Mouse (Mus musculus) liver, adult 2 months (tissue): ENCODE results near the gene Hnf1a. TPM values are rescaled to one million over a fixed set of nuclear protein-coding genes. Genes with fewer than 3 reads are reported as not detected.
A peak's percentile ranks its signal among the peaks of the same experiment; 100 is the strongest.

Source experiments
- DNase-seq: peaks from one replicate; pipeline ENCODE4 v3.0.0-alpha.2; 2011; ENCODE audit warnings: low read depth, low spot score; ENCODE audit errors: extremely low read depth
- H3K27ac ChIP-seq: fragments of 200-500 bp; replicated peaks from 2 replicates; pipeline ENCODE4 v1.5.1; 2012; ENCODE audit warnings: low read depth, mild to moderate bottlenecking, control low read depth, inconsistent platforms, low read length; ENCODE audit not compliant: insufficient read depth
- H3K27me3 ChIP-seq: fragments of 200-500 bp; 2 replicates; pipeline ENCODE4 v1.6.1; 2012; ENCODE audit warnings: mild to moderate bottlenecking, moderate library complexity, low read length, inconsistent platforms; ENCODE audit not compliant: control insufficient read depth, insufficient read depth
- H3K36me3 ChIP-seq: fragments of 200-500 bp; 2 replicates; pipeline ENCODE4 v1.6.1; 2012; ENCODE audit warnings: low read length, inconsistent platforms; ENCODE audit not compliant: control insufficient read depth, insufficient read depth
- H3K4me1 ChIP-seq: fragments of 200-500 bp; 2 replicates; pipeline ENCODE4 v1.6.1; 2011; ENCODE audit warnings: low read length; ENCODE audit not compliant: control insufficient read depth, insufficient read depth
- H3K4me3 ChIP-seq: fragments of 200-500 bp; 2 replicates; pipeline ENCODE4 v1.5.1; 2011; ENCODE audit warnings: low read depth, mild to moderate bottlenecking, control low read depth, low read length, moderate library complexity; ENCODE audit not compliant: insufficient read depth
- H3K79me2 ChIP-seq: fragments of 200-500 bp; 2 replicates; pipeline ENCODE4 v1.6.1; 2012; ENCODE audit warnings: inconsistent platforms, mild to moderate bottlenecking, low read length, moderate library complexity; ENCODE audit not compliant: control insufficient read depth, insufficient read depth
- H3K9ac ChIP-seq: fragments of 200-500 bp; 2 replicates; pipeline ENCODE4 v1.6.1; 2012; ENCODE audit warnings: low read depth, mild to moderate bottlenecking, control low read depth, inconsistent platforms, low read length
- CTCF ChIP-seq: fragments of 200-500 bp; IDR thresholded peaks from 2 replicates; pipeline ENCODE4 v1.5.1; 2011; ENCODE audit warnings: low read depth, low read length, control low read depth
- POLR2A ChIP-seq: fragments of 200-500 bp; IDR thresholded peaks from 2 replicates; pipeline ENCODE4 v1.6.1; 2011; ENCODE audit warnings: low read length, control low read depth; ENCODE audit not compliant: insufficient read depth; ENCODE audit errors: extremely low read depth
- WGBS: fragments of 180-500 bp; shearing (Covaris S2); methylation state at CpG from one replicate; pipeline ENCODE4 v1.1.7; 2018; 5-methylcytosine and 5-hydroxymethylcytosine counted together
- polyA plus RNA-seq: library from polyadenylated mRNA; depleted of rRNA; stranded (reverse); fragments of >200 nt; gene quantifications from 2 replicates; pipeline ENCODE4 v1.2.3, GENCODE M21; 2012
- total RNA-seq: library from RNA; depleted of rRNA; stranded (reverse); fragments of >200 nt; gene quantifications from 2 replicates; pipeline ENCODE4 v1.2.3, GENCODE M21; 2014

Hnf1a gene
- total and polyA plus RNA-seq, 2 experiments: 6.1 to 13.5 TPM

GRCm38 (mm10) chr5:114997327-114997726 lies 26.4 kb upstream of the Hnf1a start:
- WGBS: 71% methylated on average over 6 of the region's 6 CpGs
- Histone ChIP-seq H3K79me2 (no peaks in the 10 kb centered on the region), H3K27ac (no peak overlapping the region), H3K36me3 (no peaks in the 10 kb centered on the region), H3K4me1 (no peaks in the 10 kb centered on the region), H3K4me3 (no peak overlapping the region), H3K27me3 (no peaks in the 10 kb centered on the region), H3K9ac (no peak overlapping the region)
- TF ChIP-seq CTCF: no peak
- DNase-seq: no peak

GRCm38 (mm10) chr5:114996447-114996846 lies 25.6 kb upstream of the Hnf1a start:
- Histone ChIP-seq H3K36me3 (no peaks in the 10 kb centered on the region), H3K4me3 (no peak overlapping the region), H3K27me3 (no peaks in the 10 kb centered on the region), H3K9ac (no peak overlapping the region), H3K4me1 (no peaks in the 10 kb centered on the region), H3K79me2 (no peaks in the 10 kb centered on the region), H3K27ac (no peak overlapping the region)
- no peak for TF ChIP-seq POLR2A
- TF ChIP-seq CTCF: no peak
- WGBS: 79% methylated on average over 16 of the region's 16 CpGs
- no peak for DNase-seq

GRCm38 (mm10) chr5:114985074-114985473 lies 14.2 kb upstream of the Hnf1a start:
- no peaks in the 10 kb centered on the region for H3K79me2 ChIP-seq
- H3K9ac ChIP-seq: no peak overlapping the region
- TF ChIP-seq CTCF (no peak), POLR2A (no peak)
- H3K36me3 ChIP-seq: no peaks in the 10 kb centered on the region
- H3K27me3 ChIP-seq: no peaks in the 10 kb centered on the region
- H3K4me3 ChIP-seq: no peak overlapping the region
- peak overlapping the region; percentile 21; the same call in 1 of the 2 replicates for H3K27ac ChIP-seq
- DNase-seq: peak; percentile 87
- peaks cover 7% of the 10 kb centered on the region for H3K4me1 ChIP-seq

- TF ChIP-seq POLR2A: no peak
- 68% methylated on average over 15 of the region's 15 CpGs for WGBS
- no peak overlapping the region for H3K4me3 ChIP-seq
- H3K9ac ChIP-seq: no peak overlapping the region
- H3K27ac ChIP-seq: no peak overlapping the region
- DNase-seq: no peak
- H3K36me3 ChIP-seq: no peaks in the 10 kb centered on the region
- no peaks in the 10 kb centered on the region for H3K79me2 ChIP-seq
- no peaks in the 10 kb centered on the region for H3K27me3 ChIP-seq
- peaks cover 7% of the 10 kb centered on the region for H3K4me1 ChIP-seq
These were observed 11.1 kb upstream of the Hnf1a start for GRCm38 (mm10) chr5:114982001-114982400.

GRCm38 (mm10) chr5:114980122-114980748 lies 9.3 kb upstream of the Hnf1a start:
- Histone ChIP-seq H3K79me2 (no peaks in the 10 kb centered on the region), H3K27ac (no peak overlapping the region), H3K27me3 (no peaks in the 10 kb centered on the region), H3K4me3 (no peak overlapping the region), H3K4me1 (peaks cover 7% of the 10 kb centered on the region), H3K9ac (0 out of 2 replicates have a peak overlapping the region, but pooled peaks have one; percentile 1), H3K36me3 (peaks cover 4% of the 10 kb centered on the region; the same call in 1 of the 2 replicates)
- TF ChIP-seq POLR2A: no peak
- TF ChIP-seq CTCF: no peak
- WGBS: 66% methylated on average over 16 of the region's 16 CpGs
- no peak for DNase-seq
